Mouse (Mus musculus): Measurements from ENCODE around the gene Tfap4. TPM values are rescaled to one million over a fixed set of nuclear protein-coding genes. Genes with fewer than 3 reads are reported as not detected.

Tfap4 gene
- polyA plus RNA-seq, 1 experiment from 2014 or later, result 27.2 TPM

GRCm38 (mm10) chr16:4503495-4503894 lies 56.2 kb downstream of the Tfap4 start:
- ATAC-seq (replicated peaks; ENCODE audit: insufficient number of reproducible peaks, low FRiP score, low TSS enrichment, low read depth) (no peak), DNase-seq (ENCODE audit: low spot score) (no peak)
- Histone ChIP-seq H3K4me3 (ENCODE audit: low read depth, low read length) (no peak overlapping the region), H3K4me1 (ENCODE audit: control insufficient read depth, insufficient read depth, low read length) (no peaks in the 10 kb centered on the region), H3K36me3 (replicated peaks; ENCODE audit: control insufficient read depth, insufficient read depth, low read depth, low read length) (no peaks in the 10 kb centered on the region), H3K4me2 (ENCODE audit: low read depth, low read length) (no peak overlapping the region), H3K27me3 (ENCODE audit: control insufficient read depth, insufficient read depth, low read length) (no peaks in the 10 kb centered on the region), H3K27ac (replicated peaks; ENCODE audit: low read depth, low read length) (no peak overlapping the region), H3K9me3 (replicated peaks; ENCODE audit: control insufficient read depth, low read length) (no peaks in the 10 kb centered on the region), H3K9ac (replicated peaks; ENCODE audit: low read length) (no peak overlapping the region)
- WGBS, result 100% methylated on average over 1 of the region's 1 CpGs

- H3K4me3 ChIP-seq (ENCODE audit: low read depth, low read length), result no peak overlapping the region
- H3K27ac ChIP-seq (replicated peaks; ENCODE audit: low read depth, low read length), result no peak overlapping the region
- no peak for ATAC-seq (replicated peaks; ENCODE audit: insufficient number of reproducible peaks, low FRiP score, low TSS enrichment, low read depth)
- H3K4me1 ChIP-seq (ENCODE audit: control insufficient read depth, insufficient read depth, low read length), result no peaks in the 10 kb centered on the region
- no peak overlapping the region for H3K4me2 ChIP-seq (ENCODE audit: low read depth, low read length)
- no peaks in the 10 kb centered on the region for H3K36me3 ChIP-seq (replicated peaks; ENCODE audit: control insufficient read depth, insufficient read depth, low read depth, low read length)
- DNase-seq (ENCODE audit: low spot score), result no peak
- H3K9me3 ChIP-seq (replicated peaks; ENCODE audit: control insufficient read depth, low read length), result no peaks in the 10 kb centered on the region
- H3K27me3 ChIP-seq (ENCODE audit: control insufficient read depth, insufficient read depth, low read length), result no peaks in the 10 kb centered on the region
- H3K9ac ChIP-seq (replicated peaks; ENCODE audit: low read length), result no peak overlapping the region
Measured at GRCm38 (mm10) chr16:4502568-4502967, 57.1 kb downstream of the Tfap4 start.

- Histone ChIP-seq H3K9me3 (replicated peaks; ENCODE audit: control insufficient read depth, low read length) (no peaks in the 10 kb centered on the region), H3K36me3 (replicated peaks; ENCODE audit: control insufficient read depth, insufficient read depth, low read depth, low read length) (no peaks in the 10 kb centered on the region), H3K4me1 (ENCODE audit: control insufficient read depth, insufficient read depth, low read length) (no peaks in the 10 kb centered on the region), H3K9ac (replicated peaks; ENCODE audit: low read length) (no peak overlapping the region), H3K27me3 (ENCODE audit: control insufficient read depth, insufficient read depth, low read length) (no peaks in the 10 kb centered on the region), H3K4me2 (ENCODE audit: low read depth, low read length) (no peak overlapping the region), H3K4me3 (ENCODE audit: low read depth, low read length) (no peak overlapping the region), H3K27ac (replicated peaks; ENCODE audit: low read depth, low read length) (no peak overlapping the region)
- WGBS, result 91% methylated on average over 3 of the region's 3 CpGs
- DNase-seq (ENCODE audit: low spot score) (no peak), ATAC-seq (replicated peaks; ENCODE audit: insufficient number of reproducible peaks, low FRiP score, low TSS enrichment, low read depth) (no peak)
Measured at GRCm38 (mm10) chr16:4501703-4502102, 58.0 kb downstream of the Tfap4 start.

- 82% methylated on average over 8 of the region's 8 CpGs for WGBS
- no peak for ATAC-seq (replicated peaks; ENCODE audit: insufficient number of reproducible peaks, low FRiP score, low TSS enrichment, low read depth)
- Histone ChIP-seq H3K27me3 (ENCODE audit: control insufficient read depth, insufficient read depth, low read length) (no peaks in the 10 kb centered on the region), H3K36me3 (replicated peaks; ENCODE audit: control insufficient read depth, insufficient read depth, low read depth, low read length) (no peaks in the 10 kb centered on the region), H3K4me2 (ENCODE audit: low read depth, low read length) (no peak overlapping the region), H3K4me1 (ENCODE audit: control insufficient read depth, insufficient read depth, low read length) (no peaks in the 10 kb centered on the region), H3K27ac (replicated peaks; ENCODE audit: low read depth, low read length) (no peak overlapping the region), H3K9me3 (replicated peaks; ENCODE audit: control insufficient read depth, low read length) (no peaks in the 10 kb centered on the region), H3K4me3 (ENCODE audit: low read depth, low read length) (no peak overlapping the region), H3K9ac (replicated peaks; ENCODE audit: low read length) (no peak overlapping the region)
- DNase-seq (ENCODE audit: low spot score), result no peak
Measured at GRCm38 (mm10) chr16:4500598-4501385, 58.9 kb downstream of the Tfap4 start.

- Histone ChIP-seq H3K27me3 (ENCODE audit: control insufficient read depth, insufficient read depth, low read length) (no peaks in the 10 kb centered on the region), H3K4me2 (ENCODE audit: low read depth, low read length) (no peak overlapping the region), H3K27ac (replicated peaks; ENCODE audit: low read depth, low read length) (no peak overlapping the region), H3K9me3 (replicated peaks; ENCODE audit: control insufficient read depth, low read length) (no peaks in the 10 kb centered on the region), H3K4me3 (ENCODE audit: low read depth, low read length) (no peak overlapping the region), H3K4me1 (ENCODE audit: control insufficient read depth, insufficient read depth, low read length) (no peaks in the 10 kb centered on the region), H3K9ac (replicated peaks; ENCODE audit: low read length) (no peak overlapping the region), H3K36me3 (replicated peaks; ENCODE audit: control insufficient read depth, insufficient read depth, low read depth, low read length) (no peaks in the 10 kb centered on the region)
- DNase-seq (ENCODE audit: low spot score) (no peak), ATAC-seq (replicated peaks; ENCODE audit: insufficient number of reproducible peaks, low FRiP score, low TSS enrichment, low read depth) (no peak)
- 71% methylated on average over 8 of the region's 8 CpGs for WGBS
Measured at GRCm38 (mm10) chr16:4497762-4498607, 61.7 kb downstream of the Tfap4 start.

- Histone ChIP-seq H3K4me2 (ENCODE audit: low read depth, low read length) (no peak overlapping the region), H3K27me3 (ENCODE audit: control insufficient read depth, insufficient read depth, low read length) (no peaks in the 10 kb centered on the region), H3K27ac (replicated peaks; ENCODE audit: low read depth, low read length) (no peak overlapping the region), H3K9ac (replicated peaks; ENCODE audit: low read length) (no peak overlapping the region), H3K36me3 (replicated peaks; ENCODE audit: control insufficient read depth, insufficient read depth, low read depth, low read length) (no peaks in the 10 kb centered on the region), H3K9me3 (replicated peaks; ENCODE audit: control insufficient read depth, low read length) (no peaks in the 10 kb centered on the region), H3K4me3 (ENCODE audit: low read depth, low read length) (no peak overlapping the region), H3K4me1 (ENCODE audit: control insufficient read depth, insufficient read depth, low read length) (no peaks in the 10 kb centered on the region)
- WGBS, result 83% methylated on average over 3 of the region's 3 CpGs
- ATAC-seq (replicated peaks; ENCODE audit: insufficient number of reproducible peaks, low FRiP score, low TSS enrichment, low read depth) (no peak), DNase-seq (ENCODE audit: low spot score) (no peak)
Measured at GRCm38 (mm10) chr16:4496470-4496869, 63.2 kb downstream of the Tfap4 start.

- DNase-seq (ENCODE audit: low spot score), result no peak
- Histone ChIP-seq H3K4me3 (ENCODE audit: low read depth, low read length) (no peak overlapping the region), H3K4me2 (ENCODE audit: low read depth, low read length) (no peak overlapping the region), H3K9ac (replicated peaks; ENCODE audit: low read length) (no peak overlapping the region), H3K9me3 (replicated peaks; ENCODE audit: control insufficient read depth, low read length) (no peaks in the 10 kb centered on the region), H3K4me1 (ENCODE audit: control insufficient read depth, insufficient read depth, low read length) (no peaks in the 10 kb centered on the region), H3K27ac (replicated peaks; ENCODE audit: low read depth, low read length) (no peak overlapping the region), H3K36me3 (replicated peaks; ENCODE audit: control insufficient read depth, insufficient read depth, low read depth, low read length) (no peaks in the 10 kb centered on the region), H3K27me3 (ENCODE audit: control insufficient read depth, insufficient read depth, low read length) (no peaks in the 10 kb centered on the region)
- ATAC-seq (replicated peaks; ENCODE audit: insufficient number of reproducible peaks, low FRiP score, low TSS enrichment, low read depth), result no peak
- WGBS, result 76% methylated on average over 5 of the region's 5 CpGs
Measured at GRCm38 (mm10) chr16:4495861-4496260, 63.8 kb downstream of the Tfap4 start.

Data from embryonic facial prominence, embryonic 11.5 days (tissue).